Mouse (Mus musculus): Measurements from ENCODE around the gene C1rl.
"Not testable (repeated sequence)": the region's sequence is repeated elsewhere in the genome, so short reads cannot be mapped to it uniquely, and the experiment has no call there.

Gene C1rl

DNA sequence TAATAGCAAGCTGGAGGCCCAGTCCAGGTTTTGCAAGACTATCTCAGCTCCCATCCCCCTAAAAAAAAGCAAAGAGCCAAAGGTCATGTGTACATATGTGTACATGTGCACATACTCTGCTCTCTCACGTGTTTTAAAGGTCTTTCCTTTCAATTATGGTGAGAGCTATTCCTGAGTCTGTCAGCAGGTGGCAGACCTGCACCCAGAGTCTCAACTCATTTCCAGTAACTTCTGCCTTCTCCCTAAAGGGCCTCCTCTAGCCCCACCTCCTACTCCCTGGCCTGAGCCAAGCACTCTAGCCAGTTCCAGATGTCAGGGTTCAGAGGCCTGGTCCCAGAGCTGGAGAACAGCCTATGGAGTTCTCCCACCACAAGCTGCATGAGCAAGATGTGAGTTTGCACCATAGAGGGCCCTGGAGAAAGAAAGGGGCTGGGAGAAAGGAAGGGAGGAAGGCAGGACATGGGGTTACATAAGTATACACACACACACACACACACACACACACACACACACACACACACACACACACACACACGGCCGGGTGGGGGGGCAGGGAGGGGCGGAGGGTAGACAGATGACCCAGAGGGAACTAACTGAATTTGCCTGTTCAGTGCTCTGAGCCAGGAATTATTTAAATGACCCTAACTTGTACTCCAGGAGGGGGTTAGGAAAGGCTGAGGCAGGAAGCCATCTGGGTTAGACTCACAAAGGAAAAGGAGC, at the start of gene C1rl:
C1rl (plus strand) TSS at position 272 of the 720 bp plus-strand sequence.
- peak; percentile 88 to 91 for DNase-seq

DNA sequence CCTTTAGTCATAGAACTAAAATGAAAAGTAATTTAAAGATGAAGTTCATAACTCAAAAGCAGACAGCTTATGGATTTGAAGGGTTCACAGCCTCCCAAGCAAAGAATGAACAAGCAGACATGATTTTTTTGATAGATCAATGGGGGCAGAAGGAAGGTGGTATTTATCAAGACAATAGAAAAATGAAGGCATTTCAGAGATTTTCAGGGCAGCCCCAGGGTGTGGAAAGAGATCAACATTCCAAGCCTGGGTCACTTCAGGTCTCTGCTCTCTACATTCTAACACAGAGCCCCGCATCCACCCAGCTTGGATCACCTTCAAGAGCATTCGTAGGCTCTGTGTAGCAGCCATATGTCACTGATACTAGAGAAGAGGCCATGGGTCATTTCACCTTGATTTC, 49.6 kb upstream of the C1rl start:
- no peak for DNase-seq

DNA sequence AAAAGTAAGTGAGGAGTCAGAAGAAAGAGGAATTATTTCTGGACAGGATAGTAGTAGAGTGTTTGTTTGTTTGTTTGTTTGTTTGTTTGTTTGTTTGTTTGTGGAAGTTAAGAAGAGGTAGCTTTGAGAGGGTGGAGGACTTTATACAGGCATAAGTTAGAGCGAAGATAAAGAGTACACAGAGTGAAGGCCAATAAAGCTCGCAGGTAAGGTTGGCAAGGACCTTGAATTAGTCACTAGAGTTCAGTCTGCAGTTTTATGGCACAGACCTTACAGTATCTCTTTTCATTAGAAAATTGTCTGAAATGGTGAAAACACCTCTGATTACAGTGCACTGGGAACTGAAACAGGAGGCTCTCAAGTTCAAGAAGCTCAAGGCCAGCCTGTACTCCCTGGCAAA, 46.9 kb upstream of the C1rl start:
- no peak for DNase-seq

DNA sequence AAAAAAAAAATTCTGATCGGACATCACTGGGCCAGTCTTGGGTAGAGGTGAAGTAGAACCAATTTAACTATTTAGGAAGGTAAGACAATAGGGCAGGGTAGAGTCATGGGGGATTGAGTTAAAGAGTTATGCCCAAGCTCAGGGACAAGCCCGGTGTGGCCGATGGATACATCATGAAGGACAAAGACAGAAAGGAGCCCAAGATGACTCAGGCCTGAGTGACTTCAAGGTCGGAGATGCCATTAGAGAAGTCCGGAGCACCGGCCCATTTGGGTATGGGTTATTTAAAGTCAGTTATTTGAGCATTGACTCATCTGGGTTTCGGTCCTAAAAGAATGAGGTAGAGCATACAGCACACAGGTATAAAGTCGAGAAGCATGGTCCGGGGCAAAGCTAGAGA, 46.5 kb upstream of the C1rl start:
- no peak for DNase-seq

DNA sequence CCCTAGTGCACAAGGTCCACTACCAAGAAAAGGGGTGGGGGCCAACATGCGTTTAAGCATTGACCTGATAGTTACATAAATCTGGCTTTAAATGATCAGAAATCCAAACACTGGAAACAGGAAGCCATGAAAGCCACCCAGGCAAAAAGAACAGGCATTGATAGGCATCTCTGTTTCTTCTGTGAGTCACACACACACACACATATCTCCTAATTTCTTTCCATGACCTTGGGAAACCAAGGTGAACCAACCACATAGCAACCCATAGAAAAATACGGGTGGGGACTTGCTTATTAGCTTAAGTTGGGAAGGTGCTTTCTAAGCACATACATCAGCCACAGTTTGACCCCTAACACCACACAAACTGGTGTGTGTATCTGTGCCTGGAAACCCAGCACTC, 45.6 kb upstream of the C1rl start:
- DNase-seq, result no peak

DNA sequence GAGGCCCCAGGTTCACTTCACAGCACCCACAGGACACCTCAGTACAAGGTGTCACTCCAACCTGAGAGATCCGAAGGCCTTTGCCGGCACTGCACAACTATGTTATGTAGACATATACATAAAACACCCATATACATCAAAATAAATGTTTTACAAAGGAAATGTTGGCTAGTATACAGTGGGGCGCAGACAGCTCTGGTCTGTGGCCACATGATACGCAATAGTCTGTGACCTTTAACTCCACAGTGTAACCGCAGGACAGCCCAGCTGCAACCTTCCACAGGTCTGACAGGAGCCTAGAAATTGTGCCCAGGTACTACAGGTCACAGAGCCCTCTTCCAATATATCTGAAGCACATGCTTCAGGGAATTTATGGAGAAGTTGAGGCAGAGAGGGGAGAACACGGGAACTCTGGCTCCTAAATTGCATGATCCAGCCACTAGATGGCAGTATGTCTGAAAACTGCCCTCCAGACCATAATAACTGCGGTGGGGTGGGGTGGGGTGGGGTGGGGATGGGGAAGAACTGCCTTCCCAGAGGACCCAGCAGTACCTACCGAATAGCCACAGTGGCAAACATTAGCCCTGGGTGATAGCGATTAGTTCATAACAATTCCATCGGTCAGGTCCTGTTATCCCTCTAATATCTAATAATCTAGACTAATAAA, 44.6 kb upstream of the C1rl start:
- DNase-seq, result no peak

DNA sequence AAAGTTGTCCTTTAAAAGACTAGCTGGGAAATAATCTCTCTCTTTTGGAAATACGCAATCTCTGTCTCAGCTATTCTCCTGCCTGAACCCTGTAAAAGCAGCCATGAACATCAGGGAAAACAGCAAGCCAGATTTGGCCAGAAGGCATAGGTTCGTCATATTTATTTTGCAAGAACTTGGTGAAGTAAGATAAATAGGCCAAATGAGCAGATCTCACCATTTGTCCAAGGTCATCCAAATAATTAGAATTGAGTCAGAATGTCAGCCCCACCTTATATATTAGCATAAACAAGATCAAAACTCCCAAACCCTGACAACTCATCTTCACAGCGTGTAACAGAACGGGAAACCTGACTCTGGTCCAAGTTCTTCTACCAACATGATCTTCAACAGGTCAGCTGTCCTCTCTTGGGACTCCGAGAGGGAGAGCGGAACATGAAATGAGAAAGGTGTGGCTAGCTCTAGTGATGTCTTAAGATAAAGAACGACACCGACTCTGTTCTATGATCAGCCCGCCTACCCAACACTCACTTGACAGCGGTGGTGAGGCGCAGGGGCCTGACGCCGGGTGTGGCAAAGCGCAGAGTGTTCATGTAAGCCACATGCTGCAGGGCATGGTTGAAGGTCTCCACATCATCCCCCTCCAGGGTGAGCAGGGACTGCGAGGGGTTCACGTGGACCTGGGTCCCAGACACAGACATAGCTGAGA, 43.8 kb upstream of the C1rl start:
- DNase-seq, result no peak

DNA sequence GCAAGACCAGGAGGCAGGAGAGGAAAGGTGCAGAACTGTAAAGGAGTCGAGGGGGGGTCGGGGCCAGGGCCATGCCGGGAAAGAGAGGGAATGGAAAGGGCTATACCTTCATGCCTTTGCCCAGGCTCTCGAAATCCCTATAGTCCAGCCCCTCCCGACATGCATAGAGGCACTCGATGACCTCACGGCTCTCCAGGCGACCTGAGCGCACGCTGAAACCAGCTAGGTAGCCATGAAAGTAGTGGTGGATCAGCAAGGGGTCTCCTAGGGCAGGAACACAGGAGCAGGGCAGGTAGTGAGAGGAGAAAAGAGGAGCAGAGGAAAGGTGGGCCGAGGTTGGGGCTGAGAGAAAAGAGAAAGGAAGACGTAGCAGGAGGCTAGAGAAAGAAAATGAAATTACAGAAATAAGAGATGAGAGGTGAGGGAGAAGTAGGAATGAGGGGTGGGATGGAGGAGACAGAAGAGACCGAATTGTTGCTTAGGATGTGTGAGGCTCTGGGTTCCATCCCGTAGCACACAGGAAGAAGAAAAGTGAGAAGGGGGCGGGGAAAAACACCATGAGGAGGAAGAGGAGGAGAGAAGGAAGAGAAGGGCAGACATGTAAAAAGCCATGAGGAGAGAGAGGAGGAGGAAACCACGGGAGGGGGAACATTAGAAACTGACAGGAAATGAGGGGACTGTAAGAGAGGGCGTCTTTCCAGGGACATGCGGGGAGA, 43.1 kb upstream of the C1rl start:
- DNase-seq, result no peak

DNA sequence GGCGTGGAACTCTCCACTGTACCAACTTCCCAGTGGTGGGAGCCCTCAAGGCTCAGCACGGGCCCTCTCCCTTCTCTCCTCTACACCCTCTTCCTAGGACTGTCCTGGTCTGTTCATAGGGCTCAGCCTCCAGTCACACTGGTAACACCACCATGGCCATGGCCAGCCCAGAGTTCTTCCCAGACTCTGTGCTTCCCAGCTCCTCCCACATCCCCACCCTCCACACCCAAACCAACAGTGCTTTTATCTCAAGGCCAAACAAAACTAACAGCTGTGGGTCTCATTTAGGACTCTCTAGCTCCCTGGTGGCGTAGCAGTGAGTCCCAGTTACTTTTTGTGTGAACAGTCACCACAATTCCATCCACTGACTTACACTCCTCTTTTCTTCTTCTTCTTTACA, 40.9 kb upstream of the C1rl start:
- DNase-seq, result no peak

DNA sequence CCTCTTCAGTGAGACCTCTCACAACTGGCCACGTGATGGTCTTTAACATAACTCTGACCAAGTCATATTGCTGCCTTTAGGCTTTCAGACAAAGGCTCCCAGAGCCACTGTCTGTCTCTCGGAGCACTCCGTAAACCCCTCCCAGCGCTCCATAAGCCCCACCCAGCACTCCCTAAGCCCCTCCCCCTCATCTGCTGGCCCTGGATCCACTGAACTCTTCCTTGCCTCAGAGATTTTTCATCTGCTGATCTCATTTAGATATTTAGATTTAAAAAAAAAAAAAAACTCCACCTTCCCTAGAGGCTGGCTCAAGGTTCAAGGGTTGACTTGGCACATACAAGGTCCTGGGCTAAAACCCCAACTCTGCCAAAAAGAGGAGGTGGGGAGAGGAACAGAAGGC, 39.2 kb upstream of the C1rl start:
- DNase-seq, result no peak

DNA sequence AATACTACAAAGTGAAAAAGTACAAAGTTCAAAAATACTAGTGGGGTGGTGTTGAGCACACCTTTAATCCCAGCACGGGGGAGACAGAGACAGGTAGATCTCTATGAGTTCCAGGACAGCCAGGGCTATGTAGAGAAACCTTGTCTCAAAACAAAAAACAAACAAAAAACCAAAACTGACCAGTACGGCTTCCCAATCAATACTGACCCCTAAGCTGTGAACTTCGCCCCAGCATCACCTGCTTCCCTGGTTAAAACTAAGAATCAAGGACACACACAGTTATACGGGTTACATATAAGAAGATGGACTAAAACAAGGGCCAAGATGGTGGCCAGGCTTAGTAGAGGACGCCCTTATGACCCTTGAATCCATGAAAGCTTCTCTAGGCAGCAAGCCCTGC, 36.7 kb upstream of the C1rl start:
- DNase-seq, result no peak

DNA sequence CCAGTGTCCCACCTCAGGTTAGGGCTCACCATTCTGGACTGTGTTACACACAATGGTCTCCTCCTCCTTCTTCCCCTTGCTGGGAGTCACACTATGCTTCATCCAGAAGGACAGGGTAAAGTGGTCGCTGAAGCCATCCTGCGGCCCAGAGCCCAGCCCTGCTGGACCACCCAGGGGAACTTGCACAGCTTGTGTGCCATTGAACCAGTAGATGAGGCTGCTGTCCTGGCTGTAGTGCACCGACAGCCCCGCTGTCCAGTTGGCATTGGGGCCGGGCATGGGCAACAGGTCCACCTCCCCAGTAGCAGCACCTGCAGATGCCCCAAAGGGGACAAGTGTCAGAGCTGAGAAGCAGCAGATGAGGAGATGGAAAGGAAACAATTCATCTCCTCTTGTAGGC, 35.1 kb upstream of the C1rl start:
- DNase-seq, result no peak

DNA sequence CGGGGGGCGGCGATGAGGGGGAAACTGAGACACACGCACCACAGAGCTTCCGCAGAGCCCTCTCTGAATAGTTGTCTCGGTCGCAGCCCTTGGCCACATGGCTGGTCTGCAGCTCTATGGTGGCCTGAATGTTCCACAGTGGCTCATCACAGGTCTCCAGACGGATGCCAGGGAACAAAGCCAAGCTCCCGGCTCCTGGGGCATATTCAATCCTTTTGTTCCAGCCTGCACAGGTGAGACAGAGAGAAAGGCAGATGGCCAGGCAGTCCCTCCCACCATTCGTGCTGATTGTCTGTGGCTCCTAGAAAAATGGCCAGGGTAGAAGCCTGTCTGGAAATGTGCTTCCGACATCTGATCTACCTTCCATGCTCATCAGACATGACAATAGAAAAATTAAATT, 34.4 kb upstream of the C1rl start:
- DNase-seq, result no peak

DNA sequence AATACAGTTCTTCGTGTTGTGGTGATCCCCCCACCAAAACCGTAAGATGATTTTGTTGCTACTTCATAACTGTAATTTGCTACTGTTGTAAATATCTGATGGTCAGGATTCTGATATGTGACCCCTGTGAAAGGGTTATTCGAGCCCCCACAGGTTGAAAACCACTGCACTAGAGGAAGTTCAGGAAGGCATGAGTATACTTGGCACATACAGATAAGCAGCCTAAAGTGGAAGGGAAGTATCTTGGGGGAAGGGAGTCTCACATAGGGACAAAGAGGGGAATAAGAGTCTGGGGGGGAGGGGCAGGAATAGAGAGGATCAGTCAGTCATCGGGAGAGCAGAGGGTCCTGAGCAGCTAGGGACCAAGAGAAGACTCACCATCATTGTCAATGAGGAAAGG, 33.5 kb upstream of the C1rl start:
- no peak for DNase-seq

DNA sequence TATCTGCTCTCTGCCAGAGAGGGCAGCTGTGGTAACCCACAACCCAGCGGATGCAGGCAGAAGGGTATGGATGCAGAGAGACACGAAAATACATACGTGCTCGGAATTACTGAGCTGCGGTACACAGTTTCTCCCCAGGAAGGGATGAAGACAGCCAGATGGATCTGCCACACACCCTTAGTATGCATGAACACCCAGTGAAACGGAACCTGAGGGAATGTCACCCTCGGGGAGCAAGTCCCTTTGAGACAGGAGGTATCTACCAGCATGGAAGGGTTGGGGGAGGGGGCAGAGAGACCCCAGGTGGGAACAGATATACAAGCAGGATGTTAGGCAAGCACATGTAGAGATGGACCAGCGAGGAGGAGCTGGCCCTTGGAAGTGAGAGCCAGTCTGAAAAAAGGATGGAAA, 29.0 kb upstream of the C1rl start:
- DNase-seq, result no peak

DNA sequence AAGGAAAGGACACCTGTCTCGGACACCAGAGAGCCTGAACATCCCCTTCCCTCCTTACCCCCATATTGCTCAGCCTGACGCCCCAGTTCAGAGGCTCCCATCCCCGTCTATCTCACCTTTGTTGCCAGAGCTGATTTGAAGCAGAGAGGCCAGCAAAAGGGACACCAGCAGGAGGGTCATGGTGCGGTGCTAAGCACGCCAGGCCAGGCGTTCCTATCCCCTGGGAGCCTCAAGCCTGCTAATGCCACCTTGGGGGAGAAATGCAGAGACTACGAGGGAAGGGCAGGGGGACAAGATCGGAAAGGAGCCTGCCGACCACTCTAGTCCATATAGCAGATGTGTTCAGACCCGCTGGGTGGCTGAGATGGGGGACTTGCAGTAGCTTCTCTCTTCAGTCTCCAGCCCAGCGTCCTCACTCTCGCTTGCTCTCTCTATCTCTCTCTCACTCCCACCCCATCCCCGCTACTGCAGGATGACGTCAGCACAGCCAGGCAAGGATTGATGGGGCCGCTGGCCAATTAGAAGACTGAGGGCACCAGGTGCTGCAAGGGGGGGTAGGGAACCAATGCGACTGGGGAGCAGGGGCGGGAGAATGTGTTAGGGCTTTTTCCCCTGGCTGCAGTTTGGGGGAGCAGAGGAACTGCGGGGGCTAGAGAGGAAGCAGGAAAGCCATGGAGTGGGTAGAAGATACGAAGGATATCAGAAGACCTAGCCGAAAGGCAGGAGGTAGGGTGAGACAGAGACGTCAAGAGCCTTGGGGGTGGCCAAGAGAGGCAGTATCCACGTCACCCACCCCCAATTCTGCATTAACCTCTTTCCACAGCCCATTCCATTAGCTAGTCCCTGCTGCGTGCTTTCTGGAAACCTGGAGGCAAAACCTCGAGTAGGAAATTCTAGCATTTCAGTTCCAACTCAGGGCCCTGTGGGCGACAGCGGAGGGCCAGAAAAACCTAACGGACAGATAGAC, 28.3 kb upstream of the C1rl start, which contains the start of gene Clstn3:
Clstn3 (minus strand) TSS at position 490 of the 967 bp plus-strand sequence.
- DNase-seq, result peak; percentile 79 to 80

DNA sequence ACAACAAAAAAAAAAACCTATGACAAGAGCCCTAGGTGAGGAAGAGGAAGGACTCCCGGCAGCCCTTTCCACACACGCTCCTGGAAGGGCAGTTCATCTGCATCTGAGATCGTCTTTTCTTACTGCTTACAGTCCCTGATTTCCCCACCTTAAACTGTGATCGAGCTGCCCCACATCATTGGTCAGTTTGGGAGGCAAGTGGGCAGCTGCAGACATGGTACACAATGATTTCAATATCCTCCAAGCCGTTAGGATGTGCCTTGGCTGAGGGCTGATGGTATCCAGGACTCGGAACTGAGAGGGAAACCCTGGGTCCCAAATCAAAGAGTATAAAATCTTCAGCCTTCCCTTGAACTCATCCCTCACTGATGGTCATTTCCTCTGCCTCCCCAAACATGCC, 27.6 kb upstream of the C1rl start:
- no peak for DNase-seq

DNA sequence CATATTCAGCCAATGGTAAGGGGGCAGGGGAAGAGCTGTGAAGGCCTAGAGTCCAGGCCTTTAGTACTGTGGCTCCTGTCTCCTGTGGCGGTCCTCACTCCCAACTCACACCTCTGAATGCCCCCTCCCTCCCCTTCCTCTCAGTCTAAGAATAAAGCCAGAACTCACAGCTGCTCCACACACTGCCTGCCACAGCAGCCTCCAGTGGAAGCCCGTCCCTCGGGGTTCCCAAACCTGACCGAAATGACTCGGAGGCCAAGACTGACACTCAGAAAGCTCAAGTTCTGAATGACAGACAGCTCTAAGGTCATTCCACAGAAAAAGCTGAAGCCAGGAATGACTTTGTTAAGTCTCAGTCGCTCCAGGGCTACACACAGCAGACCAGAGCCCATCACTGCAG, 27.2 kb upstream of the C1rl start:
- DNase-seq, result no peak

DNA sequence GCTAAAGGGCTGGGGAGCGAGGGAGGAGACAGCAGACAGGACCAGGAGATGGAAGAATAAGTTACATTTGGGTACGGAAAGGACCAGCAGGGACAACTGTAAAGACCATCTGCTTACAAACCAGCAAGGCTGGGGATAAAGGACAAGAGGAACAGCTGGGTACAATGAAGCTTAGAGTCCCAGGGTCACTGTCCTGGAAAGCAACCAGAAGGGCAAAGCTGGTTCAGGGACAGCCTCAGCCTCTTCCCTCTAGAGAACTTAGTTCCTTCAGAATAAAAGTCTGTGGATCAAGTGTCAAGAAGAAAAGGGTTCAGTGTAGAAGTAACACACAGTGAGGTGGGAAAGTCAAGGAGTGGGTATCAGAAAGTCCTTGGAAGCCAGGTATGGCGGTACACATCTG, 21.8 kb upstream of the C1rl start:
- DNase-seq, result no peak

DNA sequence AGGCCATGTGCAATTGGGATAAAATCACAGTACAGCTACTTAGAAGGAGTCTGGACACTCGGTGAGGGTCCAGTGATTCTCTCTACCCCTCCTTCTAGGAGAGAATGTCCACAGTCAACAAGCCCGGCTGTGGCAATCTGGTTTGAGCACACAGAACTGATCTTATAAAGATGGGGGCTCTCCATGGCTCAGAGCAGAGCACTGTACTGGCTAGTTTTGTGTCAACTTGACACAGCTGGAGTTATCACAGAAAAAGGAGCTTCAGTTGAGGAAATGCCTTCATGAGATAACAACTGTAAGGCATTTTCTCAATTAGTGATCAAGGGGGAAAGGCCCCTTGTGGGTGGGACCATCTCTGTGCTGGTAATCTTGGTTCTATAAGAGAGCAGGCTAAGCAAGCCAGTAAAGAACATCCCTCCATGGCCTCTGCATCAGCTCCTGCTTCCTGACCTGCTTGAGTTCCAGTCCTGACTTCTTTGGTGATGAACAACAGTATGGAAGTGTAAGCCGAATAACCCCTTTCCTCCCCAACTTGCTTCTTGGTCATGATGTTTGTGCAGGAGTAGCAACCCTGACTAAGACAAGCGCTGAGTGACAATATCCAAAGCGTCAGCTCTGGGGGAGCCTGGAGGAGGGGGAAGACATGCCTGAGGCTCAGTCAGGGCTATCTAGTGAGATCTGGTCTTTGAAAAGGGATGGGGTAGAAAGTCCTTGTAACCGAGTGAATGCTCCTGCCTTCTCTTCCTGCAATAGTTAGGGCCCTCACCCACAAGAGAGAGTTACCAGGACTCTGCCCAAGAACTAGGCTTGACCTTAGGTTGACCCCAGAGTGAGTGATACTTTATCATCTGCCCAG, 20.9 kb upstream of the C1rl start:
- not testable (repeated sequence) for DNase-seq

DNA sequence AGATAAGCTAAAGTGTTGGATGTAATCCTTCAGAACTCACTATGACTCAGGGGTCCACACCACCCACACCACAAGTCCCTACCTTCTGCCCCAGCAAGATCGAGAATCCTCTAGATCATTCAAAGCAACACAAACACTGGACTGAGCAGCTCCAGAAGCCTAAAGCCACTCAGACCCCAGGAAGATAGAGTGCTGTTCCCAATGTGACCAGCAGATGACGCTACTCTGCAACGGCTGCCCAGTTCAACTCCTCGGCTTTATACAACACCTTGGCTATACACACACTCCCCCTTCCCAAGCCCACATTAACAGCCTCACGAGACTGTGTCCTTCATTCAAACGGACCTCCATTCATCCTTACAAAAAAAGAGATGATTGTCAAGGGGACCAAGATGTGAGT, 20.1 kb upstream of the C1rl start:
- DNase-seq, result peak; percentile 45 to 55

Data from lung, adult 18-20 months (tissue).